Mouse (Mus musculus) MEL (cell line): Measurements from ENCODE around the gene Poldip3.

ENCODE experiments used
- BHLHE40 ChIP-seq: IDR thresholded peaks from 2 replicates; pipeline ENCODE4 v1.6.1; 2012; ENCODE audit warnings: low read depth, mild to moderate bottlenecking, inconsistent platforms, low read length, improper control_type of control experiment, borderline replicate concordance
- CTCF ChIP-seq, 3 experiments: IDR thresholded peaks in 2 of 3; conservative IDR thresholded peaks in 1 of 3; 2 replicates each; pipeline ENCODE4 v1.5.1; 2011 to 2012; ENCODE audit warnings: low read length in 3 of 3, low read depth in 2 of 3, mild to moderate bottlenecking in 2 of 3, improper control_type of control experiment in 1 of 3, inconsistent platforms in 1 of 3, mixed read lengths in 1 of 3, moderate library complexity in 1 of 3; ENCODE audit not compliant: control insufficient read depth in 1 of 3, insufficient read depth in 1 of 3, poor library complexity in 1 of 3, severe bottlenecking in 1 of 3
- EP300 ChIP-seq, 2 experiments: IDR thresholded peaks; 2 replicates each; pipeline ENCODE4 v1.6.1; 2011; ENCODE audit warnings: improper control_type of control experiment in 2 of 2, low read length in 2 of 2, low read depth in 1 of 2, mild to moderate bottlenecking in 1 of 2
- GATA1 ChIP-seq: IDR thresholded peaks from 2 replicates; pipeline ENCODE4 v1.6.1; 2011; ENCODE audit warnings: low read depth, low read length, improper control_type of control experiment
- HCFC1 ChIP-seq: IDR thresholded peaks from 2 replicates; pipeline ENCODE4 v1.6.1; 2012; ENCODE audit warnings: low read depth, mild to moderate bottlenecking, inconsistent platforms, low read length, improper control_type of control experiment, moderate library complexity
- MAX ChIP-seq: IDR thresholded peaks from 2 replicates; pipeline ENCODE4 v1.6.1; 2011; ENCODE audit warnings: low read length, improper control_type of control experiment
- POLR2A ChIP-seq, 2 experiments: IDR thresholded peaks; 2 replicates each; pipeline ENCODE4 v1.6.1; 2011 to 2012; ENCODE audit warnings: low read length in 2 of 2, mild to moderate bottlenecking in 2 of 2, control low read depth in 1 of 2, improper control_type of control experiment in 1 of 2, low read depth in 1 of 2, moderate library complexity in 1 of 2; ENCODE audit not compliant: control insufficient read depth in 1 of 2, insufficient read depth in 1 of 2, poor library complexity in 1 of 2
- SMC3 ChIP-seq: IDR thresholded peaks from 2 replicates; pipeline ENCODE4 v1.6.1; 2011; ENCODE audit warnings: low read depth, low read length, improper control_type of control experiment
- ZKSCAN1 ChIP-seq: IDR thresholded peaks from 2 replicates; pipeline ENCODE4 v1.6.1; 2012; ENCODE audit warnings: low read depth, mild to moderate bottlenecking, inconsistent platforms, low read length, improper control_type of control experiment, moderate library complexity

GRCm38 (mm10) chr15:83176653-83177052 lies 27.5 kb upstream of the Poldip3 start:
- TF ChIP-seq ZKSCAN1 = no peak
- no peak for TF ChIP-seq HCFC1
- no peak for TF ChIP-seq SMC3
- no peak for TF ChIP-seq BHLHE40
- TF ChIP-seq GATA1 = no peak
- TF ChIP-seq MAX = no peak
- no peak for TF ChIP-seq POLR2A (IDR thresholded peaks at IDR 0.05; ENCODE audit: control insufficient read depth in 1 of 2, insufficient read depth in 1 of 2, low read depth in 1 of 2, low read length in 2 of 2, poor library complexity in 1 of 2)
- TF ChIP-seq EP300 (IDR thresholded peaks at IDR 0.05; ENCODE audit: low read depth in 1 of 2, low read length in 2 of 2) = no peak
- no peak for TF ChIP-seq CTCF (IDR thresholded peaks at IDR 0.05 in 2 of 3, conservative IDR thresholded peaks at IDR 0.05 in 1 of 3; ENCODE audit: control insufficient read depth in 1 of 3, insufficient read depth in 1 of 3, low read depth in 2 of 3, low read length in 3 of 3, poor library complexity in 1 of 3, severe bottlenecking in 1 of 3)
